Mouse (Mus musculus): ENCODE results near the gene Dnajc11.

- TF ChIP-seq TAL1 (IDR thresholded peaks at IDR 0.05; ENCODE audit: low read length) (no peak), GATA1 (IDR thresholded peaks at IDR 0.05; ENCODE audit: low read length) (no peak)
Observed at GRCm38 (mm10) chr4:151983043-151983442, 49.6 kb downstream of the Dnajc11 start.

Data from erythroblast, embryonic 14.5 days (primary cell).